Mouse (Mus musculus) heart, embryonic 15.5 days (tissue): ENCODE data around the gene Cdc42bpa. TPM values are rescaled to one million over a fixed set of nuclear protein-coding genes. Genes with fewer than 3 reads are reported as not detected.

ENCODE experiments used
- ATAC-seq: fragments of 200-750 bp; cut with Nextera tagmentation; replicated peaks from 2 replicates; pipeline ENCODE4 v1.8.0; 2017; ENCODE audit warnings: low read depth, moderate TSS enrichment; ENCODE audit not compliant: insufficient number of reproducible peaks, insufficient read depth, low FRiP score
- H3K27ac ChIP-seq: fragments of 300-500 bp; sonication (generic); 2 replicates; pipeline ENCODE4 v1.5.1; 2015; ENCODE audit warnings: mild to moderate bottlenecking, inconsistent platforms
- H3K27me3 ChIP-seq: fragments of 300-500 bp; sonication (generic); 2 replicates; pipeline ENCODE4 v1.6.1; 2015; ENCODE audit warnings: inconsistent platforms
- H3K36me3 ChIP-seq: fragments of 300-500 bp; sonication (generic); 2 replicates; pipeline ENCODE4 v1.6.1; 2015; ENCODE audit warnings: mild to moderate bottlenecking, inconsistent platforms
- H3K4me1 ChIP-seq: fragments of 300-500 bp; sonication (generic); replicated peaks from 2 replicates; pipeline ENCODE4 v1.6.1; 2015; ENCODE audit warnings: inconsistent platforms
- H3K4me2 ChIP-seq: fragments of 300-500 bp; sonication (generic); 2 replicates; pipeline ENCODE4 v1.6.1; 2015; ENCODE audit warnings: inconsistent platforms, mild to moderate bottlenecking, moderate library complexity
- H3K4me3 ChIP-seq: fragments of 300-500 bp; sonication (generic); 2 replicates; pipeline ENCODE4 v1.5.1; 2015; ENCODE audit warnings: mild to moderate bottlenecking, inconsistent platforms
- H3K9ac ChIP-seq: fragments of 300-500 bp; sonication (generic); 2 replicates; pipeline ENCODE4 v1.6.1; 2015; ENCODE audit warnings: mild to moderate bottlenecking, inconsistent platforms
- H3K9me3 ChIP-seq: fragments of 300-500 bp; sonication (generic); replicated peaks from 2 replicates; pipeline ENCODE4 v1.6.1; 2016; ENCODE audit warnings: inconsistent platforms
- WGBS: fragments of 180-500 bp; shearing (Covaris S2); methylation state at CpG from one replicate; pipeline ENCODE4 v1.1.7; 2015; ENCODE audit warnings: mixed read lengths; 5-methylcytosine and 5-hydroxymethylcytosine counted together
- polyA plus RNA-seq: library from polyadenylated mRNA; unstranded; fragments of >200 nt; fragmentation: Nextera tagmentation; extraction: Ambion mirVana; gene quantifications from 2 replicates; pipeline ENCODE4 v1.2.1, GENCODE M21; 2015

Cdc42bpa gene
- polyA plus RNA-seq, 1 experiment from 2014 or later = 11.4 TPM

DNA sequence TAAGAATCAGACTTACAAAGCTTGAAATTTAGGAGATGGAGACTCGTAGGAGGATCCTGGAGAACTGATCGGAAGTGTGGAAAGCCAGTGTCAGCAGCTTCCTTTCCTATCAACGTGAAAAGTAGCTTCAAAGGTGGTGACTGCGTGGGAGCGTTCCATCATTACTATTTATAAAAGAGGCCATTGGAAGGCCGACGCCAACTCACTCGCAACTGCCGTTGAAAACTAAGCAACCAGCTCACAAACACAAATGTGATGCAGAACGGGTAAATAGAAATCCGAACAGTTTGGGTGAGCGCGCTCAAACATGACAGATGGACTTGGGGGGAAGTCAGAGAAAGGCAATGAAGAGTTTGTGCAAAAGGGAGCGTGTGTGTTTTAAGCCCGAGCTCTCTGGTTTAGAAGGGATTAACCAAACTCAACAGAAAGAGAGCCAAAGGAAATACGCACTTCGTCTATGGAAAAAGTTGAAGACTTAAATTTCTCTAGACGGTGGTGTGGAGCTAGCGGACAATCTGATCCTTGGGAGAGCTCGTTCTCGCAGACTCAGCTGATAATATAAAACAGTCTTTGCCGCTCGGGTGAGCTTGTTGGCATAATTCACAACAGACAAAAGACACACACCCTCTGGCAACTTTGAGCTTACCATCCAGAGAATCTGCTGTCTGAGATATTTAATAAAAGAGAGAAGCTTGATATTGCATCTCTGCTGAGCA is 20.0 kb upstream of the Cdc42bpa start:
- ATAC-seq = no peak
- Histone ChIP-seq H3K4me3 (no peak overlapping the region), H3K9me3 (no peaks in the 10 kb centered on the region), H3K9ac (no peak overlapping the region), H3K27me3 (no peaks in the 10 kb centered on the region), H3K27ac (no peak overlapping the region), H3K36me3 (no peaks in the 10 kb centered on the region), H3K4me2 (peak overlapping the region; percentile 26; the same call in 1 of the 2 replicates), H3K4me1 (0 out of 2 replicates have a peak, but pooled peaks cover 4% of the 10 kb centered on the region)
- WGBS = 45% methylated on average over 23 of the region's 23 CpGs

DNA sequence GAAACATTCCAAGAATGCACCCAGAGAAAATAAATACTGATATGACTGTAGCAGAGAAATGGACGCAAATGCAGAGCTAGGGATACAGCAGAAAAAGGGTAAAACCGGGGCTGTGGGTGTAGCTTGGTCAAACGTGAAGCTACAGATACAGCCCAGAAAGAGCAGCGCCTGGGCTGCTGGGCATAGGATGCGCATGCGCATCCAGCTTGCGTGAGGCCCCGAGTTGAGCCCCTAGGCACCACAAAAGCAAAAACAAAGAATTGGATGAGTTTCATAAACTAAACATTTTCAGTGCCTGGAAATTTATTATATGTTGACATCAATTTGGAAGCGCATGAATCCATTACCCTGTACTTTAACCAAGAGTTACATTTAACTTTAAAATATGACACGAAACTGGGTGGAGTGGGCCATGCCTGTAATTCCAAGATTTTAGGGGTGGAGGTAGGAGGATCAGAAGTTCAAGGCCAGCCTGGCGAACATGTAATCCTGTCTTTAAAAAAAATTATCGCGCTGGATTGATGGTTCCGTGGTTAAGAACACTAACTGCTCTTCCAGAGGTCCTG is 19.4 kb upstream of the Cdc42bpa start:
- Histone ChIP-seq H3K9ac (no peak overlapping the region), H3K36me3 (no peaks in the 10 kb centered on the region), H3K9me3 (no peaks in the 10 kb centered on the region), H3K27ac (no peak overlapping the region), H3K4me1 (0 out of 2 replicates have a peak, but pooled peaks cover 4% of the 10 kb centered on the region), H3K4me2 (0 out of 2 replicates have a peak overlapping the region, but pooled peaks have one; percentile 26), H3K4me3 (no peak overlapping the region), H3K27me3 (no peaks in the 10 kb centered on the region)
- 76% methylated on average over 14 of the region's 14 CpGs for WGBS
- no peak for ATAC-seq

DNA sequence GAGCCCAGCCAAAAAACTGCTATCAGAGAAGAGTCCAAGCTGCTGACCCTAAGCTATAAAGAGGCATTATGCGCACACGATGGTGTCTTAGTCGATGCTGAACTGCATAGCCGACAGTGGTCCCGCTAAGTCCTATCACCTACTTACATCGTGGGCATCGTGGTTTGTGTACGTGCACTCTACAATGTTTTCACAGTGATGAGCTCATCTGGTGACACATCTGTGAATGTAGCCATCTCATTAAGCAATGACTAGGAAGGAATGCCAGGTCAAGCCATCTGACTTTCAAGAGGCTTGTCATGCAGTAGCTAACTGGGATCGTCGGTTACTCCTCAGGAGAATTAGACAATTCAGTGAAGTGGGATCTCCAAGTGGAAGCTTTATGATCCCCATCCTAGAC is 15.3 kb upstream of the Cdc42bpa start:
- 85% methylated on average over 10 of the region's 10 CpGs for WGBS
- 0 out of 2 replicates have a peak, but pooled peaks cover 9% of the 10 kb centered on the region for H3K4me1 ChIP-seq
- ATAC-seq = no peak
- H3K27me3 ChIP-seq = no peaks in the 10 kb centered on the region
- no peak overlapping the region for H3K27ac ChIP-seq
- no peaks in the 10 kb centered on the region for H3K36me3 ChIP-seq
- H3K4me2 ChIP-seq = no peak overlapping the region
- no peak overlapping the region for H3K4me3 ChIP-seq
- no peaks in the 10 kb centered on the region for H3K9me3 ChIP-seq
- no peak overlapping the region for H3K9ac ChIP-seq

DNA sequence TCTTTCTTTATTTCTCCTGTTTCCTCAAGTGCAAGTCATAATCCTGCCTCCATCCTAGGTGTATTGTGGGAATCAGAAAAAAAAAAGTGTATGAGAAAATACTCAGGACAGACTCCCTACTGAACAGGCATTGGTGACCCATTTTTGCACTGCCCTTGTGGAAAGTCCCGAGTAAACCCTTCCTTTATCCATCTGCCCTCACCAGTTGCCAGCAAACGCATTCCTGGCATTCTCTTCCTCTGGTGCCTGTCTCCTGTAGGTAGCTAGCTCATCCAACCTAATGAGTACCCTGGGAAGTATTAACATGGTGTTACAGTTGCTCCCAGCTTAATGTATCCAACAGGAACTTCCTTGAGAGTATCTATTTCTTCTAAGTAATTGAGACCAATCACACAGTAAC is 13.7 kb upstream of the Cdc42bpa start:
- no peak overlapping the region for H3K27ac ChIP-seq
- no peak overlapping the region for H3K4me2 ChIP-seq
- H3K4me3 ChIP-seq = no peak overlapping the region
- 24% methylated on average over 2 of the region's 2 CpGs for WGBS
- H3K27me3 ChIP-seq = no peaks in the 10 kb centered on the region
- no peaks in the 10 kb centered on the region for H3K9me3 ChIP-seq
- H3K9ac ChIP-seq = no peak overlapping the region
- 0 out of 2 replicates have a peak, but pooled peaks cover 6% of the 10 kb centered on the region for H3K4me1 ChIP-seq
- no peak for ATAC-seq
- no peaks in the 10 kb centered on the region for H3K36me3 ChIP-seq

GRCm38 (mm10) chr1:179947653-179948052 is 12.6 kb upstream of the Cdc42bpa start:
- Histone ChIP-seq H3K4me2 (no peak overlapping the region), H3K4me1 (0 out of 2 replicates have a peak, but pooled peaks cover 6% of the 10 kb centered on the region), H3K9me3 (no peaks in the 10 kb centered on the region), H3K27me3 (no peaks in the 10 kb centered on the region), H3K9ac (no peak overlapping the region), H3K4me3 (no peak overlapping the region), H3K36me3 (no peaks in the 10 kb centered on the region), H3K27ac (no peak overlapping the region)
- ATAC-seq = no peak
- 90% methylated on average over 2 of the region's 2 CpGs for WGBS

DNA sequence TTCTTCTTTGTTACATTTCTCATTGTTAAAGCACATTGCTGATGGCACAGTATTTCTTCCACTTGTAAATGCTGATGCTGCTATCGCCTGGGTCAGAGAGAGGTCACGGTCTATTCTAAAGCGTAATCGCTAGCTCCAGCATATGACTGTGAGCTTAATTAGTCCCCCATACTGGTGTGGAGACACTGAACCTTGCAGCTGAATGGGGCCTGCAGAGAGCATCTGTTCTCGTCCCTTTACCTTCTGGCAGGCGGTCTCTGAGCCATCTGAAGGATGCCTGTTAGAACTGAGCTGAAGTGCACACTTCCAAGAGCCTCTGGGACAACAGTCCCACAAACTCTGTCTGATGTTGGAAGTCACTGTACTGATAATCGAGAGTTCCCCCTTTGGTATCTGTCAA is 8.7 kb upstream of the Cdc42bpa start:
- 72% methylated on average over 7 of the region's 7 CpGs for WGBS
- H3K36me3 ChIP-seq = no peaks in the 10 kb centered on the region

GRCm38 (mm10) chr1:179953251-179953650 is 7.0 kb upstream of the Cdc42bpa start:
- no peak for ATAC-seq
- no peak overlapping the region for H3K27ac ChIP-seq
- H3K36me3 ChIP-seq = no peaks in the 10 kb centered on the region
- no peak overlapping the region for H3K4me3 ChIP-seq
- H3K4me2 ChIP-seq = no peak overlapping the region
- H3K9ac ChIP-seq = no peak overlapping the region
- 78% methylated on average over 3 of the region's 3 CpGs for WGBS
- H3K9me3 ChIP-seq = no peaks in the 10 kb centered on the region
- no peaks in the 10 kb centered on the region for H3K27me3 ChIP-seq
- no peaks in the 10 kb centered on the region for H3K4me1 ChIP-seq

More for the DNA sequence above, 8.7 kb upstream of the Cdc42bpa start:
- H3K27me3 ChIP-seq = no peaks in the 10 kb centered on the region
- H3K9ac ChIP-seq = no peak overlapping the region
- H3K4me3 ChIP-seq = no peak overlapping the region
- no peak for ATAC-seq
- no peak overlapping the region for H3K4me2 ChIP-seq
- 0 out of 2 replicates have a peak, but pooled peaks cover 2% of the 10 kb centered on the region for H3K4me1 ChIP-seq
- no peak overlapping the region for H3K27ac ChIP-seq
- no peaks in the 10 kb centered on the region for H3K9me3 ChIP-seq

DNA sequence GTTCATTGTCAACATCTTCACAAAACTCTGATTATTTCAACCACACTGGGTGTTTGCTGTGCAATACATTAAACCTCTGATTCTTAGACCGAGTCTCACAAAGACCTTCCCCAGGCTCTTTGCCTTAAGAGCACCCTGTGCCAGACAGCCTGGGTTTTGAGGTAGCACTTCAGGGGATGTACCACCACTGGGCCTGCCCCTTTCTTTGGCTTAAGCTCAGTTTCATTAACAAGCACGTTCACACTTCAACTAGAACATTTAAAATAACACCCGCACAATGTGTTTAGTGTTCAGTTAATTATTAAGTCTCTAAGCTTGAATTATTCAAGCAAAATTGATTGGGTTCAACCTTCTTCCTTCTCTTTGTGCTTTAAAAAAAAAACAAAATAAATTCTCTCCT is 2.8 kb upstream of the Cdc42bpa start:
- H3K27ac ChIP-seq = no peak overlapping the region
- H3K27me3 ChIP-seq = no peaks in the 10 kb centered on the region
- H3K4me1 ChIP-seq = peaks cover 21% of the 10 kb centered on the region
- WGBS = 79% methylated on average over 3 of the region's 3 CpGs
- no peak for ATAC-seq
- H3K4me2 ChIP-seq = no peak overlapping the region
- H3K36me3 ChIP-seq = no peaks in the 10 kb centered on the region
- no peaks in the 10 kb centered on the region for H3K9me3 ChIP-seq
- H3K4me3 ChIP-seq = no peak overlapping the region
- H3K9ac ChIP-seq = no peak overlapping the region

DNA sequence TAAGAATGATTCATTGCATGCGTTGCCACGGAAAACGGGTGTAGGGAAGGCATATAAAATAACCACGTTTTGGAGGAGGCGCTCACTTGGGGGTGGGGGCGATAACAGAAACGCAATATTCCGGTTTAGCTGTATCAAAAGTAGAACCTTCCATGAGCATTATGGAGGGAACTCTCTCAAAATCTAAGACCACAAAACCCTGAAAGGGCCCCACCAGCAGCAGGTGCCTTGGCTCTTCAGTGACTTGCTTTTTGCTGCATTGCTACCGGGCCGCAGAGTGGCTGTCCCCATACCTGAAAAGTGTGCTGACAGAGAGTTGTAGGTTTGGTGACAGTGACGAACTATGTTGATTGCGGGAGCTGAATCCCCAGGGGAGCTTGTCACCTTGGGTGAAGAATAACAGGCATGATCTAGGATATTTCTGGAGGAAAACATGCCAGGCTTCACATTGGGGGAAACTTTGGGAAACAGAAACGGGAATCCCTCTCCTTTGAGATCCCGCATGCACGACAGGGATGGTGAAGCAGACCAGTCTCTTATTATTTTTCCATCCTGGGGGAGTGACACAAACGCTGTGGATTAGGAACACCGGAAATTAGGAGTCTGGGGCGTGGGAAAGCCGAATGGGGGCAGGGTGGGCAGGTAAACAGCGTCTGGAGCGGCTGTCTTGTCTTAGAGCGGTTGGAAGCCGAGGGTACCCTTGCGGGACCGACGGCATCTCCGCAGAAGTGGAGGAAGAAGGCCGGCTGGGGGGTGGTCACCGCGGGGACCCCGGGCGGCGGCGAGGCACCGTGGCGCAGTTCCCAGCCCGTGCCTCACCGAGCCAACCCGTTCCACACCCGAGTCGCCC is 1.2 kb upstream of the Cdc42bpa start:
- WGBS = 6% methylated on average over 41 of the region's 41 CpGs
- Histone ChIP-seq H3K36me3 (no peaks in the 10 kb centered on the region), H3K27me3 (no peaks in the 10 kb centered on the region), H3K27ac (peak overlapping the region; percentile 95), H3K9me3 (no peaks in the 10 kb centered on the region), H3K4me1 (peaks cover 23% of the 10 kb centered on the region), H3K9ac (peak overlapping the region; percentile 98), H3K4me2 (peak overlapping the region; percentile 81), H3K4me3 (peak overlapping the region; percentile 90)
- ATAC-seq = no peak; the same call in 1 of the 2 replicates

DNA sequence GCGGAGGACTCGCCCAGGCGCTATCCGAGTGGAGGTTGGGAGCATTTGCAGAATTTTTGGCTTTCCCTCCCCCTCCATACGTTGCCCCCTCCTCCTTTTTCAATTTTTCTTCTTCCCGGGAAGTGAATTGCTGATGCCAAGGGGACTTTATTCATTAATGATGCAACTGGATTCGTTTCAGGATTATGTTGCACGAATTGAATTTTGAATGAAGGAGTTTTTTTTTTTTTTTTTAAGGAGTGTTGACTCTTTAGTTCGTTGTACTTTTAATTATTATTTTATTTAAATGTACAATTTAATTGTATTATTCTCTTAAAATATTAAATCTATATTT is 238 bp downstream of the Cdc42bpa start:
- H3K36me3 ChIP-seq = no peaks in the 10 kb centered on the region
- H3K4me3 ChIP-seq = peak overlapping the region; percentile 90
- H3K4me2 ChIP-seq = peak overlapping the region; percentile 81
- no peaks in the 10 kb centered on the region for H3K27me3 ChIP-seq
- WGBS = 0% methylated on average over 9 of the region's 9 CpGs
- H3K4me1 ChIP-seq = peaks cover 25% of the 10 kb centered on the region
- peak overlapping the region; percentile 95 for H3K27ac ChIP-seq
- no peaks in the 10 kb centered on the region for H3K9me3 ChIP-seq
- peak overlapping the region; percentile 98 for H3K9ac ChIP-seq
- ATAC-seq = no peak

DNA sequence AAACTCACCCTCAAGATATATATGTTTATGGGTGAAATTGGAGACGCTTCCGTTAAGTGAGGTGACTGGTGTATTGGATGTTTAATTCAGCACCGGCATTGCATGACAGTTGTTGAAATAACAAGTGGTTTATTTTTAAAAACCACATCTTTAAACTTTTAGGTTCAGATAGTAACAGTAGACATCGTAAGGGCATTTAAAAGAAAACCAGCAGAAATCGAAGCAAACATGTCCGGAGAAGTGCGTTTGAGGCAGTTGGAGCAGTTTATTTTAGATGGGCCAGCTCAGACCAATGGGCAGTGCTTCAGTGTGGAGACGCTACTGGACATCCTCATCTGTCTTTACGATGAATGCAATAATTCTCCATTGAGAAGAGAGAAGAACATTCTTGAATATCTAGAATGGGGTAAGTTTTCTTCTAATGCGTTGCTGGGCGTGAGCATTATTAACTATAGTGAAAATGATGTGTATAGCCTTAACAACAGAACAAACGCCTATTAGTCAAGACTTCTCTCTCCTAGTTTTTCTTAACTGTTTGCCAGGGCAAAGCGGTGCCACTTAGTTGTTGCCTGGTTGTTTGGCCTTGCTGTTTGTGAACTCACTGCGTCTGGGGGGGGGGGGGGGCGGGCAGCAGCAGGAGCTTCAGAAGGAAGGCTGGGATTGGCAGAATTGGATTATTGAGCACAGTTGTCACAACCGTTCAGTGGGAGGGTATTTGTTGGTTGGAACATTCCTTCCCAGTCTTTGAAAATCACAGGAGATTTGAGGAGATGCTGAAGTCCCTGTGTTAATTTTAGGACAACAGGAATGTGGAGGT is 818 bp downstream of the Cdc42bpa start:
- peak overlapping the region; percentile 81 for H3K4me2 ChIP-seq
- H3K9ac ChIP-seq = peak overlapping the region; percentile 43
- H3K36me3 ChIP-seq = no peaks in the 10 kb centered on the region
- 1% methylated on average over 16 of the region's 16 CpGs for WGBS
- no peak for ATAC-seq
- H3K4me3 ChIP-seq = peak overlapping the region; percentile 90
- no peaks in the 10 kb centered on the region for H3K27me3 ChIP-seq
- no peak overlapping the region for H3K27ac ChIP-seq
- no peaks in the 10 kb centered on the region for H3K9me3 ChIP-seq
- H3K4me1 ChIP-seq = peaks cover 25% of the 10 kb centered on the region
